Mouse (Mus musculus) C2C12 (cell line): Measurements from ENCODE around the gene Adcy5. TPM values are rescaled to one million over a fixed set of nuclear protein-coding genes. Genes with fewer than 3 reads are reported as not detected.

Experiments
- H3K27me3 ChIP-seq: one replicate; pipeline ENCODE4 v1.6.1; 2011; ENCODE audit not compliant: control insufficient read depth, insufficient read depth, insufficient read length
- H3K36me3 ChIP-seq: one replicate; pipeline ENCODE4 v1.6.1; 2011; ENCODE audit not compliant: control insufficient read depth, insufficient read depth
- H3K4me3 ChIP-seq: one replicate; pipeline ENCODE4 v1.5.1; 2011; ENCODE audit warnings: mild to moderate bottlenecking, control low read depth; ENCODE audit not compliant: poor library complexity, insufficient read depth, severe bottlenecking
- H3K79me2 ChIP-seq: one replicate; pipeline ENCODE4 v1.6.1; 2011; ENCODE audit not compliant: control insufficient read depth, insufficient read depth
- H3K79me3 ChIP-seq: one replicate; pipeline ENCODE4 v1.6.1; 2011; ENCODE audit warnings: low read depth, control low read depth
- H3ac ChIP-seq: one replicate; pipeline ENCODE3; 2011; ENCODE audit warnings: low read depth; ENCODE audit not compliant: control insufficient read depth, insufficient read length
- CEBPB ChIP-seq: IDR thresholded peaks from one replicate; pipeline ENCODE4 v1.6.1; 2011; ENCODE audit warnings: low read depth, mild to moderate bottlenecking, control low read depth, moderate library complexity
- CTCF ChIP-seq: IDR thresholded peaks from one replicate; pipeline ENCODE4 v1.5.1; 2011; ENCODE audit not compliant: control insufficient read depth, insufficient read depth, insufficient read length
- FOSL1 ChIP-seq: IDR thresholded peaks from one replicate; pipeline ENCODE4 v1.8.0; 2011; ENCODE audit warnings: mild to moderate bottlenecking, low read length; ENCODE audit not compliant: poor library complexity, insufficient read depth, severe bottlenecking
- MAX ChIP-seq: IDR thresholded peaks from one replicate; pipeline ENCODE4 v1.6.1; 2011; ENCODE audit warnings: mild to moderate bottlenecking, control low read depth
- MYOD1 ChIP-seq: IDR thresholded peaks from one replicate; pipeline ENCODE4 v1.6.1; 2011; ENCODE audit warnings: low read depth; ENCODE audit not compliant: control insufficient read depth, insufficient read length
- MYOG ChIP-seq: IDR thresholded peaks from one replicate; pipeline ENCODE4 v1.6.1; 2011; ENCODE audit not compliant: control insufficient read depth, insufficient read length; ENCODE audit errors: extremely low read depth
- USF1 ChIP-seq: IDR thresholded peaks from one replicate; pipeline ENCODE4 v1.6.1; 2011; ENCODE audit warnings: low read depth, mild to moderate bottlenecking, control low read depth, moderate library complexity
- polyA plus RNA-seq: library from polyadenylated mRNA; unstranded; fragments of >200 nt; fragmentation: generic; extraction: Trizol; gene quantifications from one replicate; pipeline ENCODE4 v1.2.1, GENCODE M21; 2012; ENCODE audit warnings: missing spikeins

Gene Adcy5
- polyA plus RNA-seq, 1 experiment = 0.02 TPM

DNA sequence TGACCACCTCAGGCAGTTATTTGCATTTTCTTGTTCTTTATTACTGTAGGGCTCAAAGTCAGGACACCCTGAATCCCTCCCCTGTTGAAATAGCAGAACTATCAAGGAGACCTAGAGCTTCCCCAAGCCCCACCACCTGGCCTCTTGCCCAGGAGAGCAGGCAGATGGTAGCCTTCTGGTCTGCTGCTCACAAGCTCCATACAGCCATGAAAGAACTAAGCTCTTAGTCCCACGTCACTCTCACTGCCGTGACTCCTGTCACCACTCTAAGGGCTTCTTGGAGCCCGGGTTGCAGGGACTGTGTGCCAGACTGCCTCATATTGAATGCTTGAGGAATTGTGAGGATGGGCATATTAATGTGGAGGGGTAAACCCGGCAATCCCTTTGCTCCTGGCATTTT is 69.3 kb downstream of the Adcy5 start:
- H3ac ChIP-seq = no peak overlapping the region

DNA sequence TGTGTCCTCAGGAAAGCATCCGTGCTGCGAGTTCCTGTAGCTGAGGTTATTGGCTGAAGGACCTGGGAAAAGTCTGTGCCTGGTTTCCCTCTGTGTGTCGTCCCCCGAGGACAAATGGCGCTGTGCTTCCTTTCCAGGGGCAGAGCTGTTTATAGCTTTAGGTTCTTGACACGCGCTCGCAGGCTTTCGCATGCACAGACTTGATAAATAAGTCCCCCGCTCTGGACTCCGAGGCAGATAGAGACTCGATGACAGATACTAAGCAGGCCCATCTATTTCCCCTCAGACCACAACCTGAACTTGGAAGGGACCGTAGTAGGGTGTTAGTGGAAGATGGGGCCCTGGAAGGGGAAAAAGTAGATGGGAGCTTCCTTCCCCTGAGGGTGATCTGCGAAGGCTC is 70.0 kb downstream of the Adcy5 start:
- no peak overlapping the region for H3K4me3 ChIP-seq
- H3ac ChIP-seq = no peak overlapping the region
- no peaks in the 10 kb centered on the region for H3K36me3 ChIP-seq
- no peaks in the 10 kb centered on the region for H3K79me3 ChIP-seq
- no peak for TF ChIP-seq MYOD1
- TF ChIP-seq CTCF = no peak
- TF ChIP-seq MAX = no peak
- no peak for TF ChIP-seq CEBPB
- no peak for TF ChIP-seq MYOG
- TF ChIP-seq USF1 = no peak
- TF ChIP-seq FOSL1 = no peak
- no peaks in the 10 kb centered on the region for H3K79me2 ChIP-seq
- H3K27me3 ChIP-seq = peaks cover 50% of the 10 kb centered on the region

More for the DNA sequence above, 69.3 kb downstream of the Adcy5 start:
- no peaks in the 10 kb centered on the region for H3K79me2 ChIP-seq
- H3K27me3 ChIP-seq = peaks cover 46% of the 10 kb centered on the region
- H3K4me3 ChIP-seq = no peak overlapping the region
- H3K36me3 ChIP-seq = no peaks in the 10 kb centered on the region
- H3K79me3 ChIP-seq = no peaks in the 10 kb centered on the region
- no peak for TF ChIP-seq CEBPB
- TF ChIP-seq MYOD1 = no peak
- TF ChIP-seq MYOG = no peak
- TF ChIP-seq MAX = no peak
- no peak for TF ChIP-seq USF1
- no peak for TF ChIP-seq FOSL1

DNA sequence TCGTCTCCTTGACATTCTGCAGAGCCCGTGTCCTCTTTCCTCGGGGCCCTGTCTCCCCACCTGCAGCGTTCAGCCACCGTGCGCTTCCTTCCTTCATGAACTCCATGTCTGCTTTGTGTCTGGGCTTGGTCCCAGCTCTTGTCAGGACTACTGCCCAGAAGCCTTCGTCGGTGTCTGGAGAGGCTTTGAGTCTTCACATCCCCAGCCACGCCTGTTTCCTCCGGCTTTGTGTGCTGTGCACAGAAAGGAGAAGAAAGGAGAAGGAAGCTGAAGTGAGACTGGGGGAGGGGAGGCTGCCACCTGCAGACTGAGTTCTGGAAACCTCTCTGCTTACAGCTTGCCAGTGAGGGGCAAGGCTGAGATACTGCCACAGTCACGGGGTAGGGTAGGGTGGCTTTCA is 74.9 kb downstream of the Adcy5 start:
- Histone ChIP-seq H3K79me3 (no peaks in the 10 kb centered on the region), H3K79me2 (no peaks in the 10 kb centered on the region), H3K27me3 (peaks cover 52% of the 10 kb centered on the region), H3K4me3 (no peak overlapping the region), H3K36me3 (no peaks in the 10 kb centered on the region), H3ac (no peak overlapping the region)
- no peak for TF ChIP-seq FOSL1
- TF ChIP-seq CEBPB = no peak
- TF ChIP-seq MAX = no peak
- TF ChIP-seq MYOG = no peak
- no peak for TF ChIP-seq USF1
- TF ChIP-seq MYOD1 = no peak
- no peak for TF ChIP-seq CTCF

DNA sequence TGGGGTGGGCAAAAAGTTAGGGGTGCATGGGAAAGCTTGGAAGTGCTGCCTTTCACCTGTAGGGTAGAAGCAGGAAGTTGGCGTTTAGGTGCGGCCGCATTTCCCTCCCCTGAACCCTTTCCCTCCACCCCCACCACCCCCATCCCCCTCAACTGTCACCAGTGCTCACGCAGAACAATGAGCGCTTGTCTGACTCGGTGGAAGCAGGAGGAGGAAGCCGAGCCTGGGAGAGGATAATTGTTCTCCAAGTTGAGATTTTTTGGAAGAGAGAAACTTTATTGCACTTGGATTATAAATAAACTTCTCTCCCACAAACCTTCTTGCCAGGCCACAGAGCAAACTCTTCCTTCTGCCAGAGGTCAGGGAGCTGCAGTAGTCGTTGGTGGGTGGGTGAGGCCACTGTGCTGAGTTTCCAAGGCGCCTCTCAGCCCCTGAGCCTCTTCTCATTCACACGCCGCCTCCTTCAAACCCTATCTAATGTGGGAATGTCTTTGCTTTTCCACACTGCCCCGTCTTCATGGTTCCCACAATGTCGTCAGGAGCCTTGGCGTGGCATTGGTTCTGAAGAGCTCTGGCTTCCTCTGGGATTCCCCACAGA is 77.6 kb downstream of the Adcy5 start:
- Histone ChIP-seq H3K4me3 (no peak overlapping the region), H3K79me3 (no peaks in the 10 kb centered on the region), H3ac (no peak overlapping the region), H3K27me3 (peaks cover 47% of the 10 kb centered on the region), H3K79me2 (no peaks in the 10 kb centered on the region), H3K36me3 (no peaks in the 10 kb centered on the region)
- TF ChIP-seq CTCF (no peak), CEBPB (no peak), MYOG (no peak), FOSL1 (no peak), MYOD1 (no peak), USF1 (no peak), MAX (no peak)

DNA sequence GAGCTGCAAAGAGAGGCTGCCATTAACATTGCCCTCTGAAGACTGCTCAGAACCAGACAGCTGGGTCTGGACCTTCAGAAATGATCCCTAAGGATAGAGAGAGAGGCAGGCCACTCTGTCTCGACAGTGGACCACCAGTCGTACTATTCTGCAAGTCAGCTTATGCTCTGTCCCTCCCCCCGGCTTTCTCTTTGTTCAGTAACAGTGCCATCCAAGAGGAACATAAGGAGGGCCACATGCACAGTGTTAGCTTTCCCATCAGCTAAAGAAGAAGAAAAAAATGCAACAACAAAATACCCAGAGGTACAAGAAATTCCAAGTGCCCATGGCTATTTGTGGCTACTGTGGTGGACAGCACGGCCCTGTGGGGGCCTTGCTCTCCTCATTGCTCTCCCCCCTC is 78.7 kb downstream of the Adcy5 start:
- TF ChIP-seq FOSL1 (no peak), MYOG (no peak), USF1 (no peak), CEBPB (no peak), MAX (no peak), MYOD1 (no peak)
- no peaks in the 10 kb centered on the region for H3K36me3 ChIP-seq
- H3K79me2 ChIP-seq = no peaks in the 10 kb centered on the region
- no peaks in the 10 kb centered on the region for H3K79me3 ChIP-seq
- H3K27me3 ChIP-seq = peaks cover 47% of the 10 kb centered on the region
- no peak overlapping the region for H3ac ChIP-seq
- H3K4me3 ChIP-seq = no peak overlapping the region

DNA sequence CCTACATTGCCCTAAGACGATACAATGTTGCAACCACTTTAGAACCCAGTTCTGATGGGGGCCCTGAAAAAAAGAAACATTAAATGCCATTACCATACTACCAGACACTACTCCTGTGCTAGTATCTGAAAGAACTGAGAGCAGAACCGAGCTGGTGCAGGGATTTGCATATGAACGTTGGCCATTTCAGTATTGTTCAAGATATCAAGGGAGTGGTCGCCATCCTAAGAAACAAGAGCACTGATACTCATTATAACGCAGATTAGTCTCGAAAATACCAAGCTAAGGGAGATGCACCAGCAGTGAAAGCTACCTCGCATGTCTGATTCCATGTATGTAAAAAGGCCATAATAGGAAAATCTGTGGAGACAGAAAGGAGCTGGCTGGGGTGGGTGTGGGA is 82.4 kb downstream of the Adcy5 start:
- H3ac ChIP-seq = no peak overlapping the region
- TF ChIP-seq FOSL1 (no peak), CEBPB (no peak), USF1 (no peak), MYOG (no peak), MYOD1 (no peak), MAX (no peak), CTCF (no peak)
- H3K27me3 ChIP-seq = peaks cover 25% of the 10 kb centered on the region
- H3K4me3 ChIP-seq = no peak overlapping the region
- no peaks in the 10 kb centered on the region for H3K79me3 ChIP-seq
- no peaks in the 10 kb centered on the region for H3K36me3 ChIP-seq
- no peaks in the 10 kb centered on the region for H3K79me2 ChIP-seq
